Mouse (Mus musculus): ENCODE results near the gene Zfp956. TPM values are rescaled to one million over a fixed set of nuclear protein-coding genes. Genes with fewer than 3 reads are reported as not detected.

The Zfp956 gene
- total RNA-seq (2014; rRNA removed) (33.9 and 37.7 TPM in 2 replicates), polyA plus RNA-seq (2015; fragmentation: Nextera tagmentation; extraction: Ambion mirVana) (19.5 and 21.8 TPM in 2 replicates)

GRCm38 (mm10) chr6:47953191-47953726 is at the start of gene Zfp956:
Gene Zfp956, plus strand, starts transcription at chr6:47953390.
- H3K4me3 ChIP-seq (ENCODE audit: low read depth, low read length) = peak within 1 kb of the TSS; percentile 78
- peak; percentile 100 for ATAC-seq
- DNase-seq = peak; percentile 95
- peaks cover 18% of the 10 kb centered on the region for H3K4me1 ChIP-seq (ENCODE audit: insufficient read depth)
- no peaks in the 10 kb centered on the region for H3K27me3 ChIP-seq (ENCODE audit: insufficient read depth, low read length)
- H3K36me3 ChIP-seq (ENCODE audit: insufficient read depth) = peaks cover 17% of the 10 kb centered on the region
- TF ChIP-seq CTCF (IDR thresholded peaks at IDR 0.05; ENCODE audit: low read depth) = no peak; the same call in 1 of the 2 replicates
- H3K9me3 ChIP-seq (ENCODE audit: low read length) = no peaks in the 10 kb centered on the region
- peak within 1 kb of the TSS; percentile 79 for H3K27ac ChIP-seq (ENCODE audit: low read depth, low read length)
- WGBS = under 1% methylated on average over 31 of the region's 31 CpGs
- H3K9ac ChIP-seq = peak within 1 kb of the TSS; percentile 73
- peak within 1 kb of the TSS; percentile 81 for H3K4me2 ChIP-seq (ENCODE audit: low read depth)

GRCm38 (mm10) chr6:47903587-47903986 is 49.6 kb upstream of the Zfp956 start:
- no peak for ATAC-seq
- TF ChIP-seq CTCF (IDR thresholded peaks at IDR 0.05; ENCODE audit: low read depth) = no peak
- 69% methylated on average over 4 of the region's 4 CpGs for WGBS
- Histone ChIP-seq H3K9me3 (ENCODE audit: low read length) (no peaks in the 10 kb centered on the region), H3K4me3 (ENCODE audit: low read depth, low read length) (no peak overlapping the region), H3K4me1 (ENCODE audit: insufficient read depth) (no peaks in the 10 kb centered on the region), H3K9ac (no peak overlapping the region), H3K27me3 (ENCODE audit: insufficient read depth, low read length) (no peaks in the 10 kb centered on the region), H3K27ac (ENCODE audit: low read depth, low read length) (no peak overlapping the region), H3K4me2 (ENCODE audit: low read depth) (no peak overlapping the region), H3K36me3 (ENCODE audit: insufficient read depth) (peaks cover 81% of the 10 kb centered on the region)
- no peak for DNase-seq

DNA sequence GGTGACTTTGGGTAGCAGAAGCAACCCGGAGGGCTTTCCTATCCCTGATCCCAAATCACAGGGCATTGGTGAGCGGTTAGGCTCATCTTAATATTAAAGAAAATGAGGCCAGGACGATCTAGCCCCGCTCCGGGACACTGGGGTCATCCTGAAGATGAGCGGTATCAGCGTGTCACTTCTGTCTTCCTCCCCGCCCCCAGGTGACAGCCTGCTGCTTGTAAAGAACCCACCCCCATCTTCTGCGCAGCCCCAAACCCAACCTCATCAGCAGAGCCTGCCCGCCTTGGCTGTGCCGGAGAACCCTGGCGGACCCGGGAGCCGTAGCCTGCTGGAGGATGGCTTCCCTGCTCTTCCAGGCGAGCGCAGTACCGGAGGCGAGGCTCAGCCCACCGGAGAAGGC is 48.8 kb upstream of the Zfp956 start:
- ATAC-seq (peak; percentile 34; the same call in 1 of the 2 replicates), DNase-seq (no peak)
- Histone ChIP-seq H3K9me3 (ENCODE audit: low read length) (no peaks in the 10 kb centered on the region), H3K36me3 (ENCODE audit: insufficient read depth) (peaks cover 74% of the 10 kb centered on the region), H3K9ac (no peak overlapping the region), H3K27me3 (ENCODE audit: insufficient read depth, low read length) (no peaks in the 10 kb centered on the region), H3K4me3 (ENCODE audit: low read depth, low read length) (no peak overlapping the region), H3K4me2 (ENCODE audit: low read depth) (no peak overlapping the region), H3K4me1 (ENCODE audit: insufficient read depth) (no peaks in the 10 kb centered on the region), H3K27ac (ENCODE audit: low read depth, low read length) (no peak overlapping the region)
- TF ChIP-seq CTCF (IDR thresholded peaks at IDR 0.05; ENCODE audit: low read depth) = no peak
- 53% methylated on average over 19 of the region's 19 CpGs for WGBS

- WGBS = 55% methylated on average over 44 of the region's 44 CpGs
- H3K36me3 ChIP-seq (ENCODE audit: insufficient read depth) = peaks cover 66% of the 10 kb centered on the region
- ATAC-seq = peak; percentile 15; the same call in 1 of the 2 replicates
Measured at GRCm38 (mm10) chr6:47904917-47905695, 48.1 kb upstream of the Zfp956 start.

GRCm38 (mm10) chr6:47906326-47906725 is 46.9 kb upstream of the Zfp956 start:
- no peak for DNase-seq
- Histone ChIP-seq H3K36me3 (ENCODE audit: insufficient read depth) (peaks cover 54% of the 10 kb centered on the region), H3K4me1 (ENCODE audit: insufficient read depth) (no peaks in the 10 kb centered on the region), H3K27me3 (ENCODE audit: insufficient read depth, low read length) (no peaks in the 10 kb centered on the region), H3K9ac (no peak overlapping the region), H3K4me3 (ENCODE audit: low read depth, low read length) (no peak overlapping the region), H3K4me2 (ENCODE audit: low read depth) (no peak overlapping the region), H3K9me3 (ENCODE audit: low read length) (no peaks in the 10 kb centered on the region), H3K27ac (ENCODE audit: low read depth, low read length) (no peak overlapping the region)
- ATAC-seq = no peak
- TF ChIP-seq CTCF (IDR thresholded peaks at IDR 0.05; ENCODE audit: low read depth) = no peak
- WGBS = 98% methylated on average over 5 of the region's 5 CpGs

More at GRCm38 (mm10) chr6:47904917-47905695, 48.1 kb upstream of the Zfp956 start:
- H3K9me3 ChIP-seq (ENCODE audit: low read length) = no peaks in the 10 kb centered on the region
- no peak overlapping the region for H3K9ac ChIP-seq
- no peak overlapping the region for H3K4me2 ChIP-seq (ENCODE audit: low read depth)
- no peak overlapping the region for H3K4me3 ChIP-seq (ENCODE audit: low read depth, low read length)
- H3K27me3 ChIP-seq (ENCODE audit: insufficient read depth, low read length) = no peaks in the 10 kb centered on the region
- DNase-seq = peak; percentile 6
- H3K4me1 ChIP-seq (ENCODE audit: insufficient read depth) = no peaks in the 10 kb centered on the region
- no peak for TF ChIP-seq CTCF (IDR thresholded peaks at IDR 0.05; ENCODE audit: low read depth)
- no peak overlapping the region for H3K27ac ChIP-seq (ENCODE audit: low read depth, low read length)

- Histone ChIP-seq H3K4me3 (ENCODE audit: low read depth, low read length) (no peak overlapping the region), H3K9me3 (ENCODE audit: low read length) (no peaks in the 10 kb centered on the region), H3K27ac (ENCODE audit: low read depth, low read length) (no peak overlapping the region), H3K4me2 (ENCODE audit: low read depth) (no peak overlapping the region), H3K9ac (no peak overlapping the region), H3K36me3 (ENCODE audit: insufficient read depth) (peaks cover 33% of the 10 kb centered on the region), H3K4me1 (ENCODE audit: insufficient read depth) (no peaks in the 10 kb centered on the region), H3K27me3 (ENCODE audit: insufficient read depth, low read length) (no peaks in the 10 kb centered on the region)
- DNase-seq (no peak), ATAC-seq (no peak)
- WGBS = 86% methylated on average over 1 of the region's 1 CpGs
- TF ChIP-seq CTCF (IDR thresholded peaks at IDR 0.05; ENCODE audit: low read depth) = no peak
Measured at GRCm38 (mm10) chr6:47909007-47909406, 44.2 kb upstream of the Zfp956 start.

DNA sequence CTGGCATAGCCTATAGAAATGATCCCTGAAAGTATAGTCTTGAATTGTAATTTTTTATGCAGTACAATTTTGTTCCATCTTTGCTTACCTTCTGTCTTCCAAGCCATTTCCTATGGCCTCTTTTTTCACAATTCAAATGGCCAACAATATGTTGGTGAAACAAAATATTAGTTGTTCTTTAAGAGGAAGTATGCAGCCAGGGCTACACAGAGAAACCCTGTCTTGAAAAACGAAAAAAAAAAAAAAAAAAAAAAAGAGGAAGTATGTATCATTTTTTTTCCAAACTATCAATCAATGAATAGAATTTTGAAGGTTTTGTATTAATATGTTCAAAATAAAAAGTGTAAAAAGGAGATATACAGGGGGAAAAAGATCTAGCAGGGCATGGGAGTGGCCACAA is 41.5 kb upstream of the Zfp956 start:
- TF ChIP-seq CTCF (IDR thresholded peaks at IDR 0.05; ENCODE audit: low read depth) = no peak
- no peak for DNase-seq

More for the DNA sequence above, 41.5 kb upstream of the Zfp956 start:
- 56% methylated on average over 1 of the region's 1 CpGs for WGBS
- H3K4me2 ChIP-seq (ENCODE audit: low read depth) = no peak overlapping the region
- no peak overlapping the region for H3K9ac ChIP-seq
- no peaks in the 10 kb centered on the region for H3K27me3 ChIP-seq (ENCODE audit: insufficient read depth, low read length)
- no peak overlapping the region for H3K27ac ChIP-seq (ENCODE audit: low read depth, low read length)
- no peak overlapping the region for H3K4me3 ChIP-seq (ENCODE audit: low read depth, low read length)
- peaks cover 10% of the 10 kb centered on the region; the same call in 1 of the 2 replicates for H3K36me3 ChIP-seq (ENCODE audit: insufficient read depth)
- no peaks in the 10 kb centered on the region for H3K4me1 ChIP-seq (ENCODE audit: insufficient read depth)
- H3K9me3 ChIP-seq (ENCODE audit: low read length) = no peaks in the 10 kb centered on the region
- no peak for ATAC-seq

All from forebrain, postnatal 0 days (tissue).